Mouse (Mus musculus): ENCODE results near the gene Gstp1. TPM values are rescaled to one million over a fixed set of nuclear protein-coding genes. Genes with fewer than 3 reads are reported as not detected.

Gstp1 gene
- 271 and 284 TPM in 2 replicates for polyA plus RNA-seq (2015; fragmentation: Nextera tagmentation; extraction: Ambion mirVana)

GRCm38 (mm10) chr19:4037788-4038232 is at the start of gene Gstp1:
Gstp1 (minus strand) TSS chr19:4037985.

GRCm38 (mm10) chr19:4081394-4081793 is 43.6 kb upstream of the Gstp1 start, which contains the start of gene Cabp2:
Cabp2 (plus strand) TSS chr19:4081578.

GRCm38 (mm10) chr19:4059069-4059740 is 21.4 kb upstream of the Gstp1 start, which contains the start of gene Gstp3:
Gstp3 (minus strand) TSS chr19:4059569.

GRCm38 (mm10) chr19:4045966-4046865 is 8.4 kb upstream of the Gstp1 start, which contains the start of gene Gstp2:
Gstp2 (minus strand) TSS chr19:4046023.

GRCm38 (mm10) chr19:4012432-4013022 is 25.3 kb downstream of the Gstp1 start, which contains the start of gene Ndufv1:
Ndufv1 (minus strand) TSS chr19:4012806.

GRCm38 (mm10) chr19:4003112-4003511 is 34.7 kb downstream of the Gstp1 start, which contains the start of gene Doc2g:
Doc2g (plus strand) TSS chr19:4003313.

GRCm38 (mm10) chr19:4000119-4000900 is 37.5 kb downstream of the Gstp1 start, which contains the start of the genes Nudt8 and Gm49405:
Nudt8 (plus strand) TSS chr19:4000580.
Gm49405 (plus strand) TSS chr19:4000626.

GRCm38 (mm10) chr19:3992416-3992815 is 45.4 kb downstream of the Gstp1 start, which contains the start of gene Tbx10:
Tbx10 (plus strand) TSS chr19:3992752.

GRCm38 (mm10) chr19:3986334-3986733 is 51.5 kb downstream of the Gstp1 start, which contains the start of gene Acy3:
Acy3 (plus strand) TSS chr19:3986570.

Other genes starting within 250 kb of the Gstp1 start
- gene Chka, start 186.2 kb downstream of the Gstp1 start, polyA plus RNA-seq (2015; fragmentation: Nextera tagmentation; extraction: Ambion mirVana): 7.9 and 9.6 TPM in 2 replicates
- gene Tcirg1, start 130.9 kb downstream of the Gstp1 start, polyA plus RNA-seq (2015; fragmentation: Nextera tagmentation; extraction: Ambion mirVana): 16.4 and 18.2 TPM in 2 replicates
- 372 and 439 TPM in 2 replicates for gene Ndufs8, start 125.2 kb downstream of the Gstp1 start, polyA plus RNA-seq (2015; fragmentation: Nextera tagmentation; extraction: Ambion mirVana)
- 7.5 and 8.1 TPM in 2 replicates for gene Aldh3b1, start 108.2 kb downstream of the Gstp1 start, polyA plus RNA-seq (2015; fragmentation: Nextera tagmentation; extraction: Ambion mirVana)
- 20.6 and 25.5 TPM in 2 replicates for gene Unc93b1, start 102.8 kb downstream of the Gstp1 start, polyA plus RNA-seq (2015; fragmentation: Nextera tagmentation; extraction: Ambion mirVana)
- 0.35 TPM in 1 of 2 replicates, not detected in the other for gene Aldh3b3, start 79.3 kb downstream of the Gstp1 start, polyA plus RNA-seq (2015; fragmentation: Nextera tagmentation; extraction: Ambion mirVana)
- 1.0 and 9.9 TPM in 2 replicates for gene Aldh3b2, start 65.7 kb downstream of the Gstp1 start, polyA plus RNA-seq (2015; fragmentation: Nextera tagmentation; extraction: Ambion mirVana)
- 10.8 and 13.3 TPM in 2 replicates for gene Acy3, start 51.4 kb downstream of the Gstp1 start, polyA plus RNA-seq (2015; fragmentation: Nextera tagmentation; extraction: Ambion mirVana)
- gene Tbx10, start 45.2 kb downstream of the Gstp1 start, polyA plus RNA-seq (2015; fragmentation: Nextera tagmentation; extraction: Ambion mirVana): not detected in 2 replicates
- gene Nudt8, start 37.4 kb downstream of the Gstp1 start, polyA plus RNA-seq (2015; fragmentation: Nextera tagmentation; extraction: Ambion mirVana): 39.5 and 49.5 TPM in 2 replicates
- 0.94 and 1.1 TPM in 2 replicates for gene Gm49405, start 37.4 kb downstream of the Gstp1 start, polyA plus RNA-seq (2015; fragmentation: Nextera tagmentation; extraction: Ambion mirVana)
- gene Doc2g, start 34.7 kb downstream of the Gstp1 start, polyA plus RNA-seq (2015; fragmentation: Nextera tagmentation; extraction: Ambion mirVana): 1.6 and 2.5 TPM in 2 replicates
- gene Ndufv1, start 25.2 kb downstream of the Gstp1 start, polyA plus RNA-seq (2015; fragmentation: Nextera tagmentation; extraction: Ambion mirVana): 413 and 450 TPM in 2 replicates
- 11.0 and 11.1 TPM in 2 replicates for gene Gstp2, start 8.0 kb upstream of the Gstp1 start, polyA plus RNA-seq (2015; fragmentation: Nextera tagmentation; extraction: Ambion mirVana)
- gene Gstp3, start 21.6 kb upstream of the Gstp1 start, polyA plus RNA-seq (2015; fragmentation: Nextera tagmentation; extraction: Ambion mirVana): 0.21 TPM in 1 of 2 replicates, not detected in the other
- gene Cabp2, start 43.6 kb upstream of the Gstp1 start, polyA plus RNA-seq (2015; fragmentation: Nextera tagmentation; extraction: Ambion mirVana): 1.3 and 1.5 TPM in 2 replicates
- gene Cdk2ap2, start 59.2 kb upstream of the Gstp1 start, polyA plus RNA-seq (2015; fragmentation: Nextera tagmentation; extraction: Ambion mirVana): 38.7 and 45.9 TPM in 2 replicates
- gene Pitpnm1, start 62.0 kb upstream of the Gstp1 start, polyA plus RNA-seq (2015; fragmentation: Nextera tagmentation; extraction: Ambion mirVana): 3.8 and 5.2 TPM in 2 replicates
- 56.7 and 57.8 TPM in 2 replicates for gene Aip, start 87.9 kb upstream of the Gstp1 start, polyA plus RNA-seq (2015; fragmentation: Nextera tagmentation; extraction: Ambion mirVana)
- gene Gpr152, start 101.8 kb upstream of the Gstp1 start, polyA plus RNA-seq (2015; fragmentation: Nextera tagmentation; extraction: Ambion mirVana): not detected in 2 replicates
- gene Cabp4, start 106.0 kb upstream of the Gstp1 start, polyA plus RNA-seq (2015; fragmentation: Nextera tagmentation; extraction: Ambion mirVana): 0.14 and 1.5 TPM in 2 replicates
- 67.6 and 99.9 TPM in 2 replicates for gene Coro1b, start 110.6 kb upstream of the Gstp1 start, polyA plus RNA-seq (2015; fragmentation: Nextera tagmentation; extraction: Ambion mirVana)
- 2.1 and 2.3 TPM in 2 replicates for gene Ptprcap, start 115.6 kb upstream of the Gstp1 start, polyA plus RNA-seq (2015; fragmentation: Nextera tagmentation; extraction: Ambion mirVana)
- 42.6 and 42.9 TPM in 2 replicates for gene Rps6kb2, start 125.4 kb upstream of the Gstp1 start, polyA plus RNA-seq (2015; fragmentation: Nextera tagmentation; extraction: Ambion mirVana)
- gene Carns1, start 137.5 kb upstream of the Gstp1 start, polyA plus RNA-seq (2015; fragmentation: Nextera tagmentation; extraction: Ambion mirVana): 16.9 and 20.7 TPM in 2 replicates
- 5.1 and 6.7 TPM in 2 replicates for gene Tbc1d10c, start 153.3 kb upstream of the Gstp1 start, polyA plus RNA-seq (2015; fragmentation: Nextera tagmentation; extraction: Ambion mirVana)
- 660 and 721 TPM in 2 replicates for gene Ppp1ca, start 154.1 kb upstream of the Gstp1 start, polyA plus RNA-seq (2015; fragmentation: Nextera tagmentation; extraction: Ambion mirVana)
- gene Rad9a, start 163.7 kb upstream of the Gstp1 start, polyA plus RNA-seq (2015; fragmentation: Nextera tagmentation; extraction: Ambion mirVana): 10.2 and 10.8 TPM in 2 replicates
- gene Clcf1, start 176.3 kb upstream of the Gstp1 start, polyA plus RNA-seq (2015; fragmentation: Nextera tagmentation; extraction: Ambion mirVana): 0.51 and 0.85 TPM in 2 replicates
- not detected in 2 replicates for gene AC109138.7, start 176.4 kb upstream of the Gstp1 start, polyA plus RNA-seq (2015; fragmentation: Nextera tagmentation; extraction: Ambion mirVana)
- gene Pold4, start 193.9 kb upstream of the Gstp1 start, polyA plus RNA-seq (2015; fragmentation: Nextera tagmentation; extraction: Ambion mirVana): 35.0 and 37.0 TPM in 2 replicates
- gene Ssh3, start 231.2 kb upstream of the Gstp1 start, polyA plus RNA-seq (2015; fragmentation: Nextera tagmentation; extraction: Ambion mirVana): 1.6 and 3.1 TPM in 2 replicates
- 0.84 and 0.95 TPM in 2 replicates for gene Ankrd13d, start 245.2 kb upstream of the Gstp1 start, polyA plus RNA-seq (2015; fragmentation: Nextera tagmentation; extraction: Ambion mirVana)

Data from skeletal muscle tissue, postnatal 0 days (tissue).